Mouse (Mus musculus) liver, adult 2 months (tissue): ENCODE data around the gene Slc45a3.

ENCODE experiments used
- CTCF ChIP-seq: fragments of 200-500 bp; IDR thresholded peaks from 2 replicates; pipeline ENCODE4 v1.5.1; 2011; ENCODE audit warnings: low read depth, low read length, control low read depth
- POLR2A ChIP-seq: fragments of 200-500 bp; IDR thresholded peaks from 2 replicates; pipeline ENCODE4 v1.6.1; 2011; ENCODE audit warnings: low read length, control low read depth; ENCODE audit not compliant: insufficient read depth; ENCODE audit errors: extremely low read depth

DNA sequence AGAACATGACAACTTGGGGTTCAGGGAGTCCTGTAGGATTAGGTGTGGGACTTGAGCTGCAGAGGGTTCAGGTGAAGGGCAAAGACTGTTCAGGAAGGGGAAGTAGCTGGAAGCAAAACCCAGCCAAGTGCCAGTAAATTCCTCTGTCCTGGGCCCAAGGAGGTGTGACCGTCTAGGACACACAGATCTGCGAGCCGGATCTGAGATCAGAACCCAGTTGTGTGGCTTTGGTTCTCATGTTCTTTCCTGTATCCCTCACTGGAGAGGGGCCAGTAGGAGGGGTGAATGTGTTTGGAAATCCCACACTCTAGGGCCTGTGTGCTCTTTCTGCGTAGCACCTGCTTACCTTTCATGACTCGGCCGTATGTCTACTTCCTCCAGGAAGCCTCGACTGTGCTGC is 4.6 kb downstream of the Slc45a3 start:
- TF ChIP-seq CTCF (no peak), POLR2A (no peak)
